In the genomic region with DNA sequence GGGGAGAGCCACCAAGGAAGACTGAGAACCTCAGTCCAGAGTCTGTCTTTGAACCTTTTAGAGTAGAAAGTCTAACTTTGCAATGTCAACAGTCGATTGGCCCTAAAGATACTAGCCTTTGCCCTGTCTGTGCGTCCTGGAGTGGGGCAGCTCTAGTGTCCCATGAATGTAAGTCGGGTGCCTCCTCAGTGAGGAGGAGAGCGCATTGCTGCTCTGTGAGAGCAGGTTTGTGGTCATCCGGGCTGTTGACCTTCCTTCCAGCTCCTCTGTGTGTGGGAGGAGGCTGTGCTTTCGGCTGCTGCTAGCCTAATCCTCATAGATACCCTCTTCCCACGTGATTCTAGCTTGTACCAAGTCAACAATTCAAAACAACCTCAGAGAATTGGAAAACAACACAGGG, we compare ENCODE assay signal across 10 mouse cellular contexts. TPM values are rescaled to one million over a fixed set of nuclear protein-coding genes. Genes with fewer than 3 reads are reported as not detected.
DNase-seq lines count a peak whose midpoint lies in the region; ATAC-seq lines count a peak whose summit lies in the region.
"Had no signal": no experiment of that assay in that cellular context is flagged by ENCODE, and none has a peak within 500 bp of the region (broad histone marks: within the 10 kb centered on the region; RNA-seq: fewer than 3 reads in every experiment).

No protein-coding gene starts in this region.

- H3K4me2 ChIP-seq in lung, embryonic 16.5 days (ENCODE audit: low read depth, low read length), result no peak overlapping the region
- no peak overlapping the region; the same call in 1 of the 2 replicates for H3K4me2 ChIP-seq in heart, embryonic 15.5 days
- peak overlapping the region; percentile 58 for H3K4me2 ChIP-seq in liver, embryonic 13.5 days
- no peak overlapping the region for H3K4me2 ChIP-seq in forebrain, embryonic 11.5 days (ENCODE audit: low read depth, low read length, severe bottlenecking)

- H3K27me3 ChIP-seq in lung, embryonic 16.5 days (ENCODE audit: control insufficient read depth, insufficient read depth, low read depth, low read length), result peaks cover 4% of the 10 kb centered on the region; the same call in 1 of the 2 replicates
- H3K27me3 ChIP-seq in heart, embryonic 15.5 days, result no peaks in the 10 kb centered on the region
- H3K27me3 ChIP-seq in liver, embryonic 13.5 days, result no peaks in the 10 kb centered on the region
- H3K27me3 ChIP-seq in forebrain, embryonic 11.5 days (ENCODE audit: control insufficient read depth, insufficient read depth, low read length), result peaks cover 7% of the 10 kb centered on the region

- no peaks in the 10 kb centered on the region for H3K36me3 ChIP-seq in lung, embryonic 16.5 days (ENCODE audit: control insufficient read depth, insufficient read depth, low read length)
- H3K36me3 ChIP-seq in heart, embryonic 15.5 days, result no peaks in the 10 kb centered on the region
- H3K36me3 ChIP-seq in liver, embryonic 13.5 days, result no peaks in the 10 kb centered on the region
- no peaks in the 10 kb centered on the region for H3K36me3 ChIP-seq in forebrain, embryonic 11.5 days (ENCODE audit: control insufficient read depth, insufficient read depth, low read length)
- H3K36me3 ChIP-seq: forebrain, embryonic 10.5 days; G1E had no signal

- ATAC-seq in lung, embryonic 16.5 days (ENCODE audit: low read depth), result no peak
- ATAC-seq in heart, embryonic 15.5 days (replicated peaks; ENCODE audit: insufficient number of reproducible peaks, insufficient read depth, low FRiP score, low read depth), result no peak
- ATAC-seq in liver, embryonic 13.5 days (ENCODE audit: low read depth), result no peak
- ATAC-seq in forebrain, embryonic 11.5 days (replicated peaks; ENCODE audit: low FRiP score), result no peak
- ATAC-seq in activated CD4-positive, CD25-positive, alpha-beta regulatory T cell, adult 4 months, result no peak

- H3K9ac ChIP-seq in lung, embryonic 16.5 days (ENCODE audit: low read length), result peak overlapping the region; percentile 31; the same call in 1 of the 2 replicates
- no peak overlapping the region for H3K9ac ChIP-seq in heart, embryonic 15.5 days
- H3K9ac ChIP-seq in liver, embryonic 13.5 days, result peak overlapping the region; percentile 54; the same call in 1 of the 2 replicates
- H3K9ac ChIP-seq in forebrain, embryonic 11.5 days (ENCODE audit: low read length), result no peak overlapping the region

- WGBS in lung, embryonic 16.5 days, result 31% methylated on average over 7 of the region's 7 CpGs
- 37% methylated on average over 7 of the region's 7 CpGs for WGBS in heart, embryonic 15.5 days
- WGBS in liver, embryonic 13.5 days (ENCODE audit: insufficient replicate concordance), result 54% methylated on average over 7 of the region's 7 CpGs
- WGBS in forebrain, embryonic 11.5 days, result 44% methylated on average over 7 of the region's 7 CpGs

- H3K4me3 ChIP-seq in lung, embryonic 16.5 days (ENCODE audit: low read length), result no peak overlapping the region
- no peak overlapping the region for H3K4me3 ChIP-seq in heart, embryonic 15.5 days
- no peak overlapping the region for H3K4me3 ChIP-seq in liver, embryonic 13.5 days (replicated peaks)
- H3K4me3 ChIP-seq in forebrain, embryonic 11.5 days (ENCODE audit: low read depth, low read length), result no peak overlapping the region

- H3K4me1 ChIP-seq in lung, embryonic 16.5 days (replicated peaks; ENCODE audit: control insufficient read depth, insufficient read depth, low read length), result peaks cover 8% of the 10 kb centered on the region; the same call in 1 of the 2 replicates
- H3K4me1 ChIP-seq in heart, embryonic 15.5 days (replicated peaks), result peaks cover 24% of the 10 kb centered on the region
- peaks cover 50% of the 10 kb centered on the region for H3K4me1 ChIP-seq in liver, embryonic 13.5 days (replicated peaks)
- H3K4me1 ChIP-seq in forebrain, embryonic 11.5 days (replicated peaks; ENCODE audit: control insufficient read depth, insufficient read depth, low read length), result peaks cover 5% of the 10 kb centered on the region

- no peak for DNase-seq in lung, postnatal 25 days (ENCODE audit: low spot score)
- peak; percentile 82 for DNase-seq in kidney, adult 11 months
- DNase-seq in liver, embryonic 13.5 days, result no peak
- DNase-seq in forebrain, embryonic 11.5 days (ENCODE audit: low spot score), result no peak
- DNase-seq: adrenal gland, postnatal 25 days had no signal

- H3K9me3 ChIP-seq in lung, embryonic 16.5 days (ENCODE audit: control insufficient read depth, low read length), result no peaks in the 10 kb centered on the region
- no peaks in the 10 kb centered on the region for H3K9me3 ChIP-seq in heart, embryonic 15.5 days (replicated peaks)
- no peaks in the 10 kb centered on the region for H3K9me3 ChIP-seq in liver, embryonic 13.5 days (replicated peaks)
- H3K9me3 ChIP-seq in forebrain, embryonic 11.5 days (ENCODE audit: control insufficient read depth, low read length), result no peaks in the 10 kb centered on the region
- H3K9me3 ChIP-seq: forebrain, embryonic 10.5 days; G1E had no signal

- H3K27ac ChIP-seq in lung, embryonic 16.5 days (ENCODE audit: low read length), result peak overlapping the region; percentile 60
- peak overlapping the region; percentile 74 for H3K27ac ChIP-seq in heart, embryonic 15.5 days
- H3K27ac ChIP-seq in liver, embryonic 13.5 days, result peak overlapping the region; percentile 74
- no peak overlapping the region for H3K27ac ChIP-seq in forebrain, embryonic 11.5 days (ENCODE audit: low read depth, low read length)
- H3K27ac ChIP-seq: forebrain, embryonic 10.5 days had no signal

RNA-seq across cellular contexts. Expression of a gene that starts 4.9 kb away (rescaled TPM):
- 154 and 166 TPM in 2 replicates for polyA plus RNA-seq in lung, embryonic 16.5 days (2015; fragmentation: Nextera tagmentation; extraction: Ambion mirVana)
- 115 and 120 TPM in 2 replicates for polyA plus RNA-seq in heart, embryonic 15.5 days (2015; fragmentation: Nextera tagmentation; extraction: Ambion mirVana)
- polyA plus RNA-seq in liver, embryonic 13.5 days (2015; fragmentation: Nextera tagmentation; extraction: Ambion mirVana), result 189 and 193 TPM in 2 replicates
- polyA plus RNA-seq in forebrain, embryonic 11.5 days (2014; fragmentation: Nextera tagmentation; extraction: Ambion mirVana), result 89.7 and 96.4 TPM in 2 replicates
- polyA plus RNA-seq in activated CD4-positive, CD25-positive, alpha-beta regulatory T cell, adult 4 months (2017; shearing (Covaris generic)), result 10 to 100 TPM; 31.5 to 33.8 TPM

RNA-seq across cellular contexts. Expression of a gene that starts 31.9 kb away (rescaled TPM):
- 2.6 and 3.0 TPM in 2 replicates for polyA plus RNA-seq in lung, embryonic 16.5 days (2015; fragmentation: Nextera tagmentation; extraction: Ambion mirVana)
- polyA plus RNA-seq in heart, embryonic 15.5 days (2015; fragmentation: Nextera tagmentation; extraction: Ambion mirVana), result 0.93 and 1.4 TPM in 2 replicates
- 1.3 and 1.6 TPM in 2 replicates for polyA plus RNA-seq in liver, embryonic 13.5 days (2015; fragmentation: Nextera tagmentation; extraction: Ambion mirVana)
- 0.48 and 0.53 TPM in 2 replicates for polyA plus RNA-seq in forebrain, embryonic 11.5 days (2014; fragmentation: Nextera tagmentation; extraction: Ambion mirVana)
- polyA plus RNA-seq in activated CD4-positive, CD25-positive, alpha-beta regulatory T cell, adult 4 months (2017; shearing (Covaris generic)), result not detected
- polyA plus RNA-seq: G1E had no signal

RNA-seq across cellular contexts. Expression of a gene that starts 40.1 kb away (rescaled TPM):
- 0.15 and 0.79 TPM in 2 replicates for polyA plus RNA-seq in lung, embryonic 16.5 days (2015; fragmentation: Nextera tagmentation; extraction: Ambion mirVana)
- 0.39 TPM in 1 of 2 replicates, not detected in the other for polyA plus RNA-seq in heart, embryonic 15.5 days (2015; fragmentation: Nextera tagmentation; extraction: Ambion mirVana)
- 13.4 and 13.8 TPM in 2 replicates for polyA plus RNA-seq in liver, embryonic 13.5 days (2015; fragmentation: Nextera tagmentation; extraction: Ambion mirVana)
- 0.15 TPM in 1 of 2 replicates, not detected in the other for polyA plus RNA-seq in forebrain, embryonic 11.5 days (2014; fragmentation: Nextera tagmentation; extraction: Ambion mirVana)
- not detected for polyA plus RNA-seq in activated CD4-positive, CD25-positive, alpha-beta regulatory T cell, adult 4 months (2017; shearing (Covaris generic))
- polyA plus RNA-seq: forebrain, embryonic 10.5 days; G1E had no signal

Comparison
In these comparisons a context has a peak if more than half of its experiments do, and no peak if none do; other contexts are left out.
1. H3K9ac ChIP-seq: peak in lung, embryonic 16.5 days (single experiment) and liver, embryonic 13.5 days (single experiment); none in heart, embryonic 15.5 days (single experiment) and forebrain, embryonic 11.5 days (single experiment).